Comparison of ENCODE assay signal across 7 mouse cellular contexts in the genomic region with DNA sequence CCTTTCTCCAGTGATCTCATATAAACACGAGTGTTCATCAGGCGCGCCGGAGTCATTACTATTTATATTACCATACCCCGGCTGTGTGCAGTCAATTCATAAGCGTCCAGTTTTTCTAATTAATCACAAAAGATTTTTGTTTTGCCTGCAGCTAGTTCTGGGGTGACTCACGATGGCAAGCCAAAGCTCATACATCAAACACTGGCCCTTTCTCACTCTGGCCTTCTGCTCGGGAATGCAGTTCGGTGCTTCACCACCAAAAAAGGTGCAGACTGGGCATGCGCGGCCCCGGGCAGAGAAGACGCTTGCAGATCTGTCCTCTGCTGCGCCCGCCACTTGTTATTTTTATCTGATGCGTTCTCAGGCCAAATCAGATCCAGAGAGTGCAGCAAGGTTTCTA.
DNase-seq lines count a peak whose midpoint lies in the region; ATAC-seq lines count a peak whose summit lies in the region.

No protein-coding gene starts in this region.

- no peak overlapping the region; the same call in 1 of the 2 replicates for H3K27ac ChIP-seq in heart, embryonic 10.5 days
- H3K27ac ChIP-seq in kidney, embryonic 15.5 days, result no peak overlapping the region
- no peak overlapping the region for H3K27ac ChIP-seq in limb, embryonic 11.5 days (replicated peaks; ENCODE audit: low read depth, low read length)

- DNase-seq in adrenal gland, postnatal 25 days, result peak; percentile 89
- peak; percentile 67 to 79 for DNase-seq in cerebellum, postnatal 4 days (ENCODE audit: low spot score in 2 of 2)
- peak; percentile 81 for DNase-seq in heart, embryonic 10.5 days (ENCODE audit: low spot score)
- DNase-seq in limb, embryonic 11.5 days (ENCODE audit: low spot score), result peak; percentile 65
- peak; percentile 52 for DNase-seq in ovary, postnatal 36 days (ENCODE audit: low spot score)

- H3K4me1 ChIP-seq in heart, embryonic 10.5 days, result peaks cover 7% of the 10 kb centered on the region
- peaks cover 18% of the 10 kb centered on the region for H3K4me1 ChIP-seq in kidney, embryonic 15.5 days
- peaks cover 12% of the 10 kb centered on the region; the same call in 1 of the 2 replicates for H3K4me1 ChIP-seq in limb, embryonic 11.5 days (ENCODE audit: control insufficient read depth, insufficient read depth, low read length)

- no peaks in the 10 kb centered on the region for H3K9me3 ChIP-seq in heart, embryonic 10.5 days
- no peaks in the 10 kb centered on the region for H3K9me3 ChIP-seq in kidney, embryonic 15.5 days (replicated peaks)
- no peaks in the 10 kb centered on the region for H3K9me3 ChIP-seq in limb, embryonic 11.5 days (ENCODE audit: control insufficient read depth, low read length)

- 0 out of 2 replicates have a peak overlapping the region, but pooled peaks have one; percentile 23 for H3K4me3 ChIP-seq in heart, embryonic 10.5 days
- H3K4me3 ChIP-seq in kidney, embryonic 15.5 days (replicated peaks), result no peak overlapping the region
- no peak overlapping the region for H3K4me3 ChIP-seq in limb, embryonic 11.5 days (ENCODE audit: low read depth, low read length)

- 57% methylated on average over 16 of the region's 16 CpGs for WGBS in heart, embryonic 10.5 days
- WGBS in kidney, embryonic 15.5 days, result 53% methylated on average over 16 of the region's 16 CpGs
- 55% methylated on average over 16 of the region's 16 CpGs for WGBS in limb, embryonic 11.5 days

- 0 out of 2 replicates have a peak overlapping the region, but pooled peaks have one; percentile 19 for H3K4me2 ChIP-seq in kidney, embryonic 15.5 days
- no peak overlapping the region for H3K4me2 ChIP-seq in limb, embryonic 11.5 days (ENCODE audit: low read depth, severe bottlenecking)

- no peak overlapping the region for H3K9ac ChIP-seq in kidney, embryonic 15.5 days
- no peak overlapping the region for H3K9ac ChIP-seq in limb, embryonic 11.5 days (ENCODE audit: low read length)

- H3K27me3 ChIP-seq in heart, embryonic 10.5 days (ENCODE audit: insufficient read depth, poor library complexity, severe bottlenecking), result peaks cover 4% of the 10 kb centered on the region; the same call in 1 of the 2 replicates
- H3K27me3 ChIP-seq in kidney, embryonic 15.5 days, result no peaks in the 10 kb centered on the region
- no peaks in the 10 kb centered on the region for H3K27me3 ChIP-seq in limb, embryonic 11.5 days (ENCODE audit: control insufficient read depth, insufficient read depth, low read length)

- H3K36me3 ChIP-seq in heart, embryonic 10.5 days, result no peaks in the 10 kb centered on the region
- H3K36me3 ChIP-seq in kidney, embryonic 15.5 days, result no peaks in the 10 kb centered on the region
- H3K36me3 ChIP-seq in limb, embryonic 11.5 days (ENCODE audit: control insufficient read depth, insufficient read depth, low read length), result no peaks in the 10 kb centered on the region

- ATAC-seq in kidney, embryonic 15.5 days (replicated peaks; ENCODE audit: low FRiP score), result no peak
- ATAC-seq in limb, embryonic 11.5 days (ENCODE audit: insufficient number of reproducible peaks, low FRiP score, low TSS enrichment, low read depth), result no peak
- ATAC-seq in megakaryocyte-erythroid progenitor cell, adult 5-6 weeks (replicated peaks; ENCODE audit: low FRiP score, low TSS enrichment, poor library complexity, severe bottlenecking), result no peak
